Mouse (Mus musculus) heart, adult 8-10 months (tissue): Measurements from ENCODE around the gene Lrch1. TPM values are rescaled to one million over a fixed set of nuclear protein-coding genes. Genes with fewer than 3 reads are reported as not detected.

Experiments
- DNase-seq: peaks from one replicate; pipeline ENCODE4 v3.0.0; 2022; ENCODE audit warnings: low spot score
- total RNA-seq, 4 experiments: library from RNA; stranded (reverse); gene quantifications; 2 replicates each; pipeline ENCODE4 v1.2.4; 2022

The Lrch1 gene
- total RNA-seq, 4 experiments from 2014 or later, result 13.3 to 14.7 (median 14.6) TPM

DNA sequence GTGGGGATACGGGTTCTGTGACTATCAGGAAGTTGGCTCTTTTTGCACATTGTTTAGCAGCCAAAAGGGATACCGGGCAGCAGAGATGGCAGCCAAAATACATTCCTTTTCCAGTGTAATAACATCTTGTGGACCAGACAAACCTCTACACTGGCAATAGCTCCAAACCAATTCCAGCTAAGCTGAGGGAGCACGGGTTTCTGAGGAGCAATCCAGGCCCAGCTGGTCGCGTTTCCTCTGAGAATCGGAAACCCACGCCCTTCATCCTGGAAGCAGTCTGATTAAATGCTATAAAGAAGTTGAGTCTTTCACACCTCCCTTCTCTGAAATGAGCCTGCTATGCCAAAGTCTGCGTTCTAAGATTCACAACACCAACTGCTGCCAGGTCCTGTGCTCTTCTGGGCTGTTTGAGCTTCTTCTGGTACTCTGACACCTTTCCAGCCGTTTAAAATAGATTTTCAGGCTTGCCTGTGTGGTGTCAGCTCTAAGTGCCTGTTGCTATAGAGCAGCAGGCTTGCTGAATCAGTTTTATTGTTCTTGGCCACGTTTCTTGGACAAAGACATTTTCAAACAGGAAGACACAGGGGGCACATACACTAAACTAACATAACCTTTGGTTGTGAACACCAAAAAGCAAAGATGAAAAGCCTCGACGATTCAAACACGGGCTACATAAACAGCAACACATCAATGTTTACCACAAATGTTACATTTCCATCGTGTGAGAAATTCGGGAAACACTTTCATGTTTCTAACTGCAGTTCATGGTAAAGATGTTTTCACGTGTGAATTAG lies 94.5 kb downstream of the Lrch1 start:
- DNase-seq, result peak; percentile 46

DNA sequence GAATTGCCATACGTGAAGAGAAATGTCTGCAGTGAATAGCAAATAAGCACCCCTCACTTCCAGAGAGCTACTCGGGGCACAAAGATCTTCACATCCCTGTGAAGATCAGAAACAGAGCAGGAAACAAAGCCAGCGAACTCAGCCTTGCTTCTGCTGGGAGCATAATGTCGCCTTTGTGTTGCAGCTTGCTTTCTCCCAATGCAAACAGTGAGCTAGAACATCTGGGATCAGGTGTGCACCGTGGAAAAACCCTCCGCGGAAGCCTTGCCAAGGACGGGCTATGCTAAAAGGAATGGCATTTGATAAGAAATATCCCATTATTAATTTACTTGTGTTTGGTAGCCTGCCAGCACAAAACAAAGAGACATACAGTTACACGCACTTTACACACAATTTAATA lies 95.8 kb downstream of the Lrch1 start:
- DNase-seq, result no peak

DNA sequence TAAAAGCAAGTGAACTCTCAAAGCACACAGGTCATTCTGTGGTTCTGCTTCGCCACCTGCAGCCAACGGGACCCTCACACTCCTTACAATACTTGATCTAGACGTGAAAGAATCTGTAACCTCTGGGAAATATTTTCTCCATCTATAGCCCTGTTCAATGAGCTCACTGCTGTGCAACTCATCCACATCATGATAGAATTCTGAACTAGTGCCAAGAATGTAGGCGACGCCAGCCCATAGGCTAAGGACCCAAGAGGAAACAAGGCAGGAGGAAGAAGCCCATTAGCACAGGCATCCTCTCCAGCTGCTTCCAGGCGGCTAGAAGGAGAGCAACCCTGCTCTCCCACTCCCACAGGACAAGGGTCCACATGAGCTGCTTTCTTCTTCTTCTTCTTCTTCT lies 98.7 kb downstream of the Lrch1 start:
- DNase-seq, result no peak

DNA sequence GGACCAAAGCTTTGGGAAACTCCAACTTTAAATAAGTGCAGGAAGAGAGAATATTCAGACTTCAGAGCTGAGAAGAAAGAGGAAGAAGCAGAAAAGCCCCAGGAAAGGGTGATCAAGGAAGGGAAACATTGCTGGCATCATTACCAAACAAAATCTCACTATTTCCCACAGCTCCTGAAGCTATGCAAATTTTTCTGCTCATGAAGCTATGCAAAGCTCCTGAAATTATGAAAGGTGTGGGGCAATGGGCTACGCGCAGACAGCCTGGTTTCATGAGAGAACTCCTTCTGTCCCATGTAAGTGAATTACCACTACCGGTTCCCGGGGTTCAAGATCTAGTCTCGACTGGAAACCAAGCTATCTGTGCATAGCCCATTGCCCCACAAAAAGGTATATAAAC lies 99.5 kb downstream of the Lrch1 start:
- no peak for DNase-seq

DNA sequence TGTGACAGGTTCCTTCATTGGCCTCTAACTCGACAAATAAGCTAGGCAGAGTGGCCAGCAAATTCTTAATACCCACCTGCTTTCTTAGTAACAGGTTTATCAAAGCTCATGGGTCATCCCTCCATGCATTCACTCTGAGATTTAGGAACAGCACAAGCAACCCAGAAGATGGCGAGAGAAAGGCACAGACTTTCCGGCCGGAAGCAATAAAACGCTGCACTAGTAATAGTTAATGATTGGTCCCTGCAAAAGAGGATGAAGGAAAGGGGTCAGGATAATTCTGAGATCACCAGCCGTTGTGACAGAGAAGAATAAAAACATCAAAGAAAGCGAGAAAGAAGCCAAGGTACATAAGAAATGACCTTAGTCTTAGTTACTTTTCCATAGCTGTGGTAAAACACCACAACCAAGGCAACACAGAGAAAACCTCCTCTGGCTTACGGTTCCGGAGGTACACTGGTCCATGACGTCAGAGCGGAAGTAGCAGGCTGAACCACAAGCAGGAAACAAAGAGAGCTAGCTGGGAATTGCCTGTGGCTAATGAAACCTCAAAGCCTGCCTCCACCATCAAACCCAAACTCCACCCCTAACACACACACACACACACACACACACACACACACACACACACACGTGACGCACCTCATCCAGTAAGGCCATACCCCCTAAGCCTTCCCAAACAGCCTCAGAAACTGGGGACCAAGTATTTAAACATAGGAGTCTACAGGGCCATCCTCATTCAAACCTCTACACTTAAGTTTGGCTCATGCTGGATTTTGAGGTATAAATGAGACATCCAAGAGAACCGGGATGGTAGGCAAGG lies 100.2 kb downstream of the Lrch1 start:
- no peak for DNase-seq

DNA sequence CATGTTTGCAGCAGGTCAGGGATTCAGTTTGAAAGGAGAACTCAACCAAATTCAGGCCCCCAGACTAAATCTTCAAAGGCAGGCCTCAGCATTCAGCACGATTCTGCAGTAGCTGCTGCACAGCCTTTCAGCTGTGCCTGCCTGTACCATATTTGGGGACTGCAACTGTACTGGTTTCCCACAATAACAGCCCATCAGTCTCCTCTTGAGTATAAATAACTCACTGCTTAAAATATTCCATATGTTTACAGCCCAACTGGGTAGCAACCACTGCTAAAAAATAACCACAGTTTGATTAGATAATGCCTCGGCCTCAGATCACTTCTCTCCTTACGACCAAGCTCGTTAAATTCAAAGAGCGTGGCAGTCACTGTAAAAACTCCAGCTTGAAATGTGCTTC lies 101.0 kb downstream of the Lrch1 start:
- DNase-seq, result no peak

DNA sequence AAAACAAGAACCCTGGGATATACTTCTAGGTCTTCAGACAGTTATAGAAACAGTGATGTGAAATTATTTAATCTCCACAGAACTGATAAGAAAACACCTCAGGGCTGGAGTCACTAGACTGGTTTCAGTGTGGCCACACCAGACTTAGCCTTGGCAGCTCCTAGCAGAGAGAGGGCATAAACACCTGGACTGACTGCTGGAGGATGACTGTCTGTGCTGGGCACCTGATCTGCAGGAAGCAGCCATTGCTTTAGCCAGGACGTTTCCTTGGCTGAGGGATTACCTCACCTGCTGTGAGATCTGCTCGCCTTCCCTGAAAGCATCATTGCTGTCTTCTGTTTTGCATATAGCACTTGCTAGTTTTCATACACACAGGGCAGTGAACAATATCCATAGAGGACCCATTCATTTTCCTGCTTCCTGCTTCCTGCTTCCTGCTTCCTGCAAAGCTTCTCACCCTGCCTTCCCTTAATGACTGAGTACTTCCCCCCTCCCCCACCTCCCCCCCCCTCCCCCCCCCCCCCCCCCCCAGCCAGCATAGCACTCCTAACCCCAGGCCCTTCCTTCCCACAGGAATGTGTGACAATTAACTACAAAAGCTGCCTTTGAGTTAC lies 101.9 kb downstream of the Lrch1 start:
- no peak for DNase-seq

DNA sequence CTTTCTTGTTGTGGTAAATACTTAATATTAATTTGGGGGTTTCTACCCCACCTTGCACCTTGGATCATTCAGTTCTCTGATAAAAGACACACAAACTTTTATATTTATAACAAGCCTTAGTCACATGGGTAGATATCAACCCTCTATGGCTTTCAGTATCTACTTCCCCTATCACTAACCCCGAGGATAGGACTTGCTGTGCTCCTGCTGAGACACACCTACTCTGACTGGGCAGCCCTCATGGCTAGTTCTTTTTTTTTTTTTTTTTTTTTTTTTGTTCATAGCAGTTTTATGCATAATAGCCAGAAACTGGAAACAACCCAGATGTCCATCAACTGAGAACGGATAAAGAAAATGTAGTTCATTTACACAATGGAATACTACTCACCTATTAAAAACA lies 106.0 kb downstream of the Lrch1 start:
- DNase-seq, result no peak

DNA sequence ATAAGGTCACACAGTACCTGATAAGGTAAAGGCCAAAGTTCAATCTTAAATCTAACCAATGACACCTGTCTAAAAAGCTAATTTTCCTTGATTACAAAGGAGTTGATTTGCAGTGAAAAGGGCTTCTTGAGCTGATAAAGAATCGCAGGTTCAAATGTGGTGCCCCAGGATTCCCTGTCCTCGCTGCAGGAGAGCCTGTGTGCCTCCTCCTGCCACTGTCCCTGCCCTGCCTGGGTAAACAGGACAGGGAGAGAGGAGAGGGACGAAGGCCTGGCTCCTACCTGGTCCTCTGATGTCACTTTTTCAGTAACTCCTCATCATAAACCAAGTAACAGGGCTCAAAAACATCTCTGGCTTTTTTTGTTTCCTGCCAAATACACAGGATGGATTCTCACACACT lies 106.4 kb downstream of the Lrch1 start:
- no peak for DNase-seq

DNA sequence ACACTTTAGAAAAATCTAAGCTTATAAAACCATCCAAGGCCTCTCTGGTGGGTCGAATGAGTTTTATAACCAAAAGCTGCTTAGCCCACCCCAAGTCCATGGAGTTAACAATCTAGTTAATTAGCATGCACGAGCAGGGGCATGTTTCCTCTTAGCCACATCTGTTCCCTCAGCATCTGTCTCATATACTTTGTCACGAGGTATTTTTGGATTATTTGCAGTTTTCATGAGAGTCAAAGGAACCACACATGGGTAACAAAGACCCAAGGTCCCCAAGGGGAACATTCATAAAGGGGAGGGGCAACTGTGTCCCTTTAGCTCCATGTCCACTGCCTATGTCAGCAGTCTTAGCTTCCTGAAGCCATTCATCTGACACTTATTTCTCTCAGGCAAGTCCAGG lies 106.9 kb downstream of the Lrch1 start:
- DNase-seq, result no peak

DNA sequence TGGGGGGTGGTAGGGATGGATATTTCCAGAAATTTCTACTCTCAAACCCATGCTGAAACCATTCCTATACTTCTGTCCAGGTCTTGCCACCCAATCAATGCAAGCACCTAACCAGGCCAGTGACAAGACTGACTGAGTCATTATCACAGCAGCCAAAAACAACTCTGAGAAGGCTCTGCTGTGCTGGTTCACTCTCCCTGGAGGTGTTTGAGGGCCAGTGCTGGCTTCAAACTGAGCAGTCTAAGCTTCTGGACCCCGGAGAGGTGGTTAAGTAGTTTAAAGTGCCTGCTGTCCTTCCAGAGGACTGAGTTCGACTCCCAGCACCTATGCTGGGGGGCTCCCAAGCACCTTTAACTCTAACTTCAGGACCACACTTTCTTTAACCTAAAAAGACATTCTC lies 107.3 kb downstream of the Lrch1 start:
- no peak for DNase-seq

DNA sequence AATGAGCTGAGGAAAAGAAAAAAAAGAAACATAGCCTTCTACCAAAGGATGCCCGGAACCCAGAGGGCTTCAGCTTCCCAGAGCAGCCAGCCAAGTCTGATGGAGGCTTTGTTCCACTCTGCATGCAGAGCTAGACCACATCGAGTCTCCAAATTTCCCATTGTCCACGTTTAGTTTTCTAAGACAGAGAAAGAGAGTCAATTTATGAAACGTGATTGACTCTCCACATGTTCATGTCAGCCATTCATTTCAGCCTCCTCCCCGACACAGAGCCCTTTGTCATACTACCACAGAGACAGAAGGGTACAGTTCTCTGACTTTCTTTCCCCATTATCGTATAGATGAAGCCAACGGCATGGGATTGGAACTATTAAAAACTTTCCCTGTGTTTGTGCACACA lies 108.9 kb downstream of the Lrch1 start:
- no peak for DNase-seq

DNA sequence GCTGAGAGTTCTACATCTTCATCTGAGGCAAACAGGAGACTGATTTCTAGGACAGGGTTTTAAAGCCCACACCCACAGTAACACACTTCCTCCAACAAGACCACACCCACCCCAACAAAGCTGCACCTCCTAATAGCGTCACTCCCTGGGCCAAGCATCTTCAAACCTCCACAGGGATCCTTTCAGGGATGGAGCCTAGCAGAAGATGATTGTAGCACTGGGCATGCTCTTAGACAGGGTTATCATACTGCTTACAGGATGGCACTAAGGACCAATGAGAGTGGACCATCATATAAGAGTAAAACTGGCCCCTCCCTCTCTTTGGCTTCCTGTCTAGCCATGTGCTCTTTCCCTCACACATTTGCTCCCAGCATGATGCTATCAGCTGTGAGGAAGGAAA lies 112.7 kb downstream of the Lrch1 start:
- no peak for DNase-seq

DNA sequence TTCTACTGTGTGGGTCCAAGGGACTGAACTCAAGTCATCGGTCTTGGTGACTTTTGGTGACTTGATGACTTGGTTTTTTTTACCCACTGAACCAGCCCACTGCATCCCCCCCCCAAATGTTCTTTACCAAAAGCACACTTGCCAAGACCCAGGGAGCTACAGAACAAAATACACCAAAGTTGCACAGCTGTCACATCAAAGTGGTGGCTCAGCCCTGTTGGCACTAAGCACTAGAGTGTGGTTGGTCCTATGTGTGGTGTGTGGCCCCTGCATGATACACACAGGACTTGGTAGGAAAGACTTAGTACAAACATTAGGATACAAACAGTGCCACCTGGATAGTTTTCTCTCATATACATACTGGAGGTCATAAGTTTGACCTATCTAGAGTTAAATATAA lies 113.5 kb downstream of the Lrch1 start:
- DNase-seq, result no peak

DNA sequence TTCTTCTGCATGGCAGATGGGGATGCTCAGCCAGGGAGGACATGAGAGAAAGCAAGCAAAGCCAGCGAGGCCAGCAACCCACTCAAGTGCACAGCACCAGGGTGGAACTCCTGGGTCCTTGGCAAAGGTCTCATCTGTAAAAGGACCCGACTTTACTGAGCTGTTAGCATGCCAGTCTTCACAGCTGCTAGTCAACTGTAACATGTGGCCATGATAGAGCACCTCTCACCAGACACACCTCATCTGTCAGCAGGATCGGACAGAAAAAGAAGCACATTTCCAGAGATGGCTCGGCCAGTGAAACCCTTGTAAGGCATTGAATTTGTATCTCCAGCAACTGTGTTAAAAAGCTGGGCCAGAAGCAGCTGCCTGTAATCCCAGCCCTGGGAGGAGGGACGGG lies 116.0 kb downstream of the Lrch1 start:
- DNase-seq, result no peak

DNA sequence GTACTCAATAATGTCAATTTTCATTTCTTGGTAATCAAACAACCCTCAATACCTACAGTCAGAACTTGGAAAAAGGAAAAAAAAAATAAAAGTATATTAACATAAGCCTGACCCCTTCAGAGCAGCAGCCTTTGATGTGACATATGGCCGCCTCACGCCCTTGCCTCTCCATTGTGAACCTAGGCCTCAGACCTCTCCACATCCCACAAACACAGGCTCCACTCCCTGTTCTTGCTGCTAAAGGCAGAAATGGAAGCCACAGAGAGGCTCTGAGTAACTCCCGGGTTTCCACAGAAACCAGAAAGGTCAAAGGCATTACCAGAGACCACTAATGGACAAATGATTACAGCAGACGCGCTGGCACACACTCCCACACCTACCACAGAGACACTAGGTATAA lies 116.6 kb downstream of the Lrch1 start:
- DNase-seq, result no peak

DNA sequence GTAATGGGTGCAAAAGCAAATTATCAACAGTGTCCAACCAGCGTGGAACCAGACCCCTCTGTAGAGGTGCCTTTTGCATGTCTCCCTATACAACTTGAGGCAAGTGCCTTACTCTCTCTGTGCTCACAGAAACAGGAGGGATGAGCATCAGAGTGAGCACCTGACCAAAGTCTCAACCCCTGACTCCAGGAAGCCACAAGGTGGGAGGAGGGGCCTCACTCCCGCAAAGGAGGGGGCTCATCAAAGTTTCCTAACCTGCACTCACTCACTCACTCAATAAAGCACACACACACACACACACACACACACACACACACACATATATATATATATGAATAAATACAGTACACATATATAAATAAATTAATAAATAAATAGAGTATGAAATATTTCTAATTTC lies 117.1 kb downstream of the Lrch1 start:
- no peak for DNase-seq

DNA sequence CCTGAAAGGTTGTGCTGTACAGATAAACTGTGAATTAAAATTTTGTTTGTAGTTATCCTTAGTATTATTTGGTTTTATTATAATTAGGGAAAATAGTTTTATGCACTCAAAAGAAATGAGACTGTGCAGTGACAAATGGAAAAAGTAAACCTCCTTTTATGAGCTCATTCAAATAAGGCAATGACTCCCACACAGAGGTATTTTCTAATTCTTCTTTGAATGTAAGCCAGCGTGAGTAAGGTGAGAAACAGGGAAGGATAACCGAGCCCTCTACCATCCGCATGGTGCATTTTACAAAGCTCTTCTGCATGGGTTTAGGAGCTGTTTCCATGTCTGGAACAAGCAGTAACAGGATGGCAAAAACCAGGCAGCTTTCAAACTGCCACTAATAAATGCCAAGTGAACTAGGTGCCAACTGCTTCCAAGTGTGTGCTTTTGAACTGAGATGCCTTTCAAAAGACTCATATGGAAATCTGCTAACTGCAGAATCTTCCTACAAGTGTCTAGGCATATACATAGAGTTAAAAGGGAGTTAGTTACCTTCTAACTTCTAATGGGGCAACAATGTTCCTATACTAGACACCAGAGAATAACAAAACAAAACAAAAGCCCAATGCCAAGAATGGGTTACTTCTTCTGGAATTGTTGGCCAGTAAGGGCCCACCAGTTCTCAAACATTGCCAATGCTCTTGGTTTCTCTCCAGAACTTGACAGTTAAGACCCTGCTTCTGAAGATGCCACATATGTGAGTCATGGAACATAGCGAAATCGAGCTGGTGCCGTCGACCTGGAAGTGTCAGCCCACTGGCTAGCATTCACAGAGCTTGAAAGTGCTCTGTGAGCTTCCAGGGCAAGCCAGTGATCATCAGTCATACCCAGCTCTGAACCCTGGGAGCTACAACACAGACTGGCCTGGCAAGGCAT lies 124.7 kb downstream of the Lrch1 start:
- no peak for DNase-seq

DNA sequence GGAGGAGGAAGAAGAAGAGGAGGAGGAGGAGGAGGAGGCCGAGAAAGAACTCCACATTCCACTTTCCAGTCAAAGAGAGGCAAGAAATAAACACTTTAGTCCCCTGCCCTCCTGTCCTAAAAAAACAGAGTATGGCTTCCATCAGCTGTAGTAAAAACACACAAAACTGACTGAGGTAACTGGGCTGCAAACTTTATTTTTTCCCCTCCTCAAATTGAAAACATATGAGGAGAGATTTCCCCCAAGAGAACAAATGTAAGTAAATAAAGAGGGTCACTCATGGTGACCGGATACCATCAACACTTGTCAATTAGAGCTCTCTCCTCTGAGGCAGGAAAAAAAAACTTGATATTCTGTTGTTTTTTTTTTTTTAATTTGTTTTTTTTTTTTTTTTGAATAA lies 125.6 kb downstream of the Lrch1 start:
- DNase-seq, result no peak

DNA sequence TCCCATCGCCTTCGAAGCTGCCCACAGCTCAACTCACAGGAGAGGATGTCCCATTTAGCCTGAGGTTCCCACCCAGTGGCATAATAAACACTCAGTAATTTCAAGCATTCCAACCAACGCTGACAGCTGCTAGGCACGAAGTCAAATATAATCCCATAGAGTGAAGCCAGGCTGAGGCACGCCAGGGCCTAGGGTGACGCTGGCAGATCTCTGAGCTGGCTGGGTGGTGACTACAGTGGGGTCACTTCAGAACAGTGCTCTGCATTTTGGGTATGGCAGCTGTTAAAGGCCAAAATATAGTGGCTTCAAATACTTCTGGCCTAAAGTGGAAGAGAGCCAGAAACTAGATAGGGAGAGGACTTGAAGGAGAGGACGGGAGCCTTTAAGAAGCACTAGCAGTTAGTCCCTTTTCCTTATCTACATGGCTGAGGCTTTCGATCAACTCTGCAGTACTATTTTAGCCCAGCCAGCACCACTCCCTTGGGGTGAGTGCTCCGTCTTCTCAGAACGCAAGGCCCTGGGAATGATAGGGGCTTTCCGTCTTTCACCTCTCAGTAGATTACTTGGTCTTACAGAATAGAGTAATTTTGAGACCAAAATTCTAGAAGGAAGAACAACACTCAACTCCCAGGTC lies 127.4 kb downstream of the Lrch1 start:
- peak; percentile 35 for DNase-seq

DNA sequence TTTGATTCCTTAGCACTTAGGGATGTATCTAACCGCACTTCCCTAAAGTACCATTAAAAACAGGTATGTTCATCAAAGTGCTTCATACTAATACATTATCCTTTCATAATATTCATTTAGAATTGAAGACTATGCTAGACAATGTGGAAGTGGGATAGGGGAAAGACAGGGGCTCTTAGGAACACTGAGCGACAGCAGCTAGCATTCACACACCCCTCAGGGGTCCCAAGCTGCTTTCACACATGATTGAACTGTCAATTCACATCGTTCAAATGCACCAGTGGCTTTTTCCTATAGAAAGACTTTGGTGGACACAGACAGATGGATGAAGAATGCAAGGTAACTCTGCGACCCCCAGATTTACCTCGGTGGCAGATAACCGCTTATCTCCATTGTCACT lies 131.0 kb downstream of the Lrch1 start:
- DNase-seq, result no peak
